Mouse (Mus musculus) liver, adult 2 months (tissue): ENCODE measurements around the gene Wwox. TPM values are rescaled to one million over a fixed set of nuclear protein-coding genes. Genes with fewer than 3 reads are reported as not detected.

Source experiments
- DNase-seq: peaks from one replicate; pipeline ENCODE4 v3.0.0-alpha.2; 2011; ENCODE audit warnings: low read depth, low spot score; ENCODE audit errors: extremely low read depth
- H3K27ac ChIP-seq: fragments of 200-500 bp; replicated peaks from 2 replicates; pipeline ENCODE4 v1.5.1; 2012; ENCODE audit warnings: low read depth, mild to moderate bottlenecking, control low read depth, inconsistent platforms, low read length; ENCODE audit not compliant: insufficient read depth
- H3K27me3 ChIP-seq: fragments of 200-500 bp; 2 replicates; pipeline ENCODE4 v1.6.1; 2012; ENCODE audit warnings: mild to moderate bottlenecking, moderate library complexity, low read length, inconsistent platforms; ENCODE audit not compliant: control insufficient read depth, insufficient read depth
- H3K36me3 ChIP-seq: fragments of 200-500 bp; 2 replicates; pipeline ENCODE4 v1.6.1; 2012; ENCODE audit warnings: low read length, inconsistent platforms; ENCODE audit not compliant: control insufficient read depth, insufficient read depth
- H3K4me1 ChIP-seq: fragments of 200-500 bp; 2 replicates; pipeline ENCODE4 v1.6.1; 2011; ENCODE audit warnings: low read length; ENCODE audit not compliant: control insufficient read depth, insufficient read depth
- H3K4me3 ChIP-seq: fragments of 200-500 bp; 2 replicates; pipeline ENCODE4 v1.5.1; 2011; ENCODE audit warnings: low read depth, mild to moderate bottlenecking, control low read depth, low read length, moderate library complexity; ENCODE audit not compliant: insufficient read depth
- H3K79me2 ChIP-seq: fragments of 200-500 bp; 2 replicates; pipeline ENCODE4 v1.6.1; 2012; ENCODE audit warnings: inconsistent platforms, mild to moderate bottlenecking, low read length, moderate library complexity; ENCODE audit not compliant: control insufficient read depth, insufficient read depth
- H3K9ac ChIP-seq: fragments of 200-500 bp; 2 replicates; pipeline ENCODE4 v1.6.1; 2012; ENCODE audit warnings: low read depth, mild to moderate bottlenecking, control low read depth, inconsistent platforms, low read length
- CTCF ChIP-seq: fragments of 200-500 bp; IDR thresholded peaks from 2 replicates; pipeline ENCODE4 v1.5.1; 2011; ENCODE audit warnings: low read depth, low read length, control low read depth
- POLR2A ChIP-seq: fragments of 200-500 bp; IDR thresholded peaks from 2 replicates; pipeline ENCODE4 v1.6.1; 2011; ENCODE audit warnings: low read length, control low read depth; ENCODE audit not compliant: insufficient read depth; ENCODE audit errors: extremely low read depth
- WGBS: fragments of 180-500 bp; shearing (Covaris S2); methylation state at CpG from one replicate; pipeline ENCODE4 v1.1.7; 2018; 5-methylcytosine and 5-hydroxymethylcytosine counted together
- polyA plus RNA-seq: library from polyadenylated mRNA; depleted of rRNA; stranded (reverse); fragments of >200 nt; gene quantifications from 2 replicates; pipeline ENCODE4 v1.2.3, GENCODE M21; 2012
- total RNA-seq: library from RNA; depleted of rRNA; stranded (reverse); fragments of >200 nt; gene quantifications from 2 replicates; pipeline ENCODE4 v1.2.3, GENCODE M21; 2014

Wwox gene
- total and polyA plus RNA-seq, 2 experiments = 7.2 to 10.0 TPM

DNA sequence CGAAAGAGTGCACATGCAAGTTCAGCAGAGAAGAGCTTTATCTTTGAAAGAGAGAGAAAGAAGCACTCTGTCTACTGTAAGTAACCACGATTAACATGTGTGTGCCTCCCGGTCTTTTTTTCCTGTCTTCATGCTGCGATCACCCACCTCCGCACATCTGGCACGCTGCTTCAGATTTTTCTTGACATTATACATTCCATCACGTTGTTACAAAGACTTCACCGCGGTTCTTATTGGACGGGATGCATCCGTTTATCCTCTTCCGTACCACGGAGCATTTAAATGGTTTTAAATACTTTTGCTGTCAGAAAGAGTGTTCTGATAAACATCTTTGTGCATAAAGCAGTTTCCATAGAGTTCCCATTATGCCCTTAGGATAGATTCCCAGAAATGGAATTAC, 816.1 kb downstream of the Wwox start:
- Histone ChIP-seq H3K27me3 (no peaks in the 10 kb centered on the region), H3K27ac (no peak overlapping the region), H3K9ac (no peak overlapping the region), H3K4me1 (no peaks in the 10 kb centered on the region), H3K36me3 (no peaks in the 10 kb centered on the region), H3K79me2 (no peaks in the 10 kb centered on the region), H3K4me3 (no peak overlapping the region)
- WGBS = 89% methylated on average over 13 of the region's 13 CpGs
- DNase-seq = no peak
- TF ChIP-seq CTCF = no peak
- TF ChIP-seq POLR2A = no peak

DNA sequence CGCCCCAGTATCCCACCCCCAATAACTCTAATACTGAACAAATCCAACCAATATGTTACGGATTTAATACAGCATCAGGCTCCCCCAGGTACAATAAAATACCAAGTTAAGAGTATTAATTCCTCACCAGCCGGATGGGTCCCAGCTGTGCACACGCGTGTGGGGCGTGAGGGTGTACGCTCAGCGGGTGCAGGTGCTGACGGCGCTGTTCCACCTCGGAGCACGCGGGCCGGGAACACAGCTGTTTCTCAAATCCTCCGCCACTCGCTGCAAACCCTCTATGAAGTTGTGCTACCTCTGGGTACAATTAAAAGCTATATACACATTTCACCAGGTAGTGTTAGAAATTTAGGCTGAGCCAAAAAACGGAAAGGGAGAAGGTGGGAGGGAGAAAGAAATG, 818.0 kb downstream of the Wwox start:
- Histone ChIP-seq H3K27me3 (no peaks in the 10 kb centered on the region), H3K27ac (no peak overlapping the region)
- 94% methylated on average over 17 of the region's 17 CpGs for WGBS

DNA sequence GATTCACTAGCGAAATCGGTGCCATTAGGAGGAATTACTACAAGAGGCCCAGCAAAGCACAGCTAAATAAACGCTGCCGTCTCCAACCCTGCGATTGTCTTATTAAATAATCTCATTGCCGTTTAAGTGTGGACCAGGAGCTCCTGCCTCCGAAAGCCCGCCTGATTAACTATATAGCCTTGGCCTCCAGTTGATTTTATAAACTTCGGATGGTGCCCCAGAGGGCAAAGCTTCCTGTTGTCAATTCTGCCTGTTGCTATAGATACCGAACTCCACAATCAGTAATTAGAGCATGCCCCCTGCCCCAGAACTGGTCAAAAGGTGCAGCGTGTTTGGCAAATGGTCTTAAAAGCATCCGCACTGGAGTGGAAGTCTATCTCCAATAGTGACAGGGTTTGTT, 820.4 kb downstream of the Wwox start:
- Histone ChIP-seq H3K27ac (no peak overlapping the region), H3K36me3 (no peaks in the 10 kb centered on the region), H3K27me3 (no peaks in the 10 kb centered on the region), H3K79me2 (no peaks in the 10 kb centered on the region), H3K9ac (no peak overlapping the region), H3K4me1 (no peaks in the 10 kb centered on the region), H3K4me3 (no peak overlapping the region)
- no peak for TF ChIP-seq POLR2A
- no peak for TF ChIP-seq CTCF
- no peak for DNase-seq
- WGBS = 85% methylated on average over 12 of the region's 12 CpGs

More for the DNA sequence above, 818.0 kb downstream of the Wwox start:
- no peak for TF ChIP-seq CTCF
- TF ChIP-seq POLR2A = no peak
- no peaks in the 10 kb centered on the region for H3K36me3 ChIP-seq
- no peaks in the 10 kb centered on the region for H3K79me2 ChIP-seq
- no peak overlapping the region for H3K9ac ChIP-seq
- no peak for DNase-seq
- no peaks in the 10 kb centered on the region for H3K4me1 ChIP-seq
- no peak overlapping the region for H3K4me3 ChIP-seq

DNA sequence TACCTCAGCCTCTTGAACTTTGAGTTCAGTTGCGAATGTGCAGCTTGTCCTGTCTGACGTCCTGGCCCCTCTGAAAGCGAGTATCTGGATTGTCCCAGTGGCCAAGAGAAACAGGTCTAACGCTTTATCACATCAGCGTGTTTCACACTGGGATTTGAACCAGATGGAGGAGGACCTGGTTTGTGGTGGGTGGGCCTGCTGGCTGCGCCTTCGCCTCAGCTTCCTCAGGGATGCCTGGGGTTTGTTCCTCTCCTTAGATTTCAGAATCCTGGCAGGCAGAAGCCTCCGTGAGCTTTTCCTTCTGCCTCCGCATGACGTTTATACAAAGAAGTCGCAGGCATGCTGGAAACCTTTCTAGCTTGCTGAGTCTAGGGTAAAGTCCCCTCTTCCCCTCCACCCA, 827.7 kb downstream of the Wwox start:
- Histone ChIP-seq H3K79me2 (no peaks in the 10 kb centered on the region), H3K4me1 (no peaks in the 10 kb centered on the region), H3K27ac (no peak overlapping the region), H3K27me3 (no peaks in the 10 kb centered on the region), H3K36me3 (no peaks in the 10 kb centered on the region), H3K9ac (no peak overlapping the region), H3K4me3 (no peak overlapping the region)
- no peak for DNase-seq
- no peak for TF ChIP-seq POLR2A
- TF ChIP-seq CTCF = no peak
- 90% methylated on average over 11 of the region's 11 CpGs for WGBS

DNA sequence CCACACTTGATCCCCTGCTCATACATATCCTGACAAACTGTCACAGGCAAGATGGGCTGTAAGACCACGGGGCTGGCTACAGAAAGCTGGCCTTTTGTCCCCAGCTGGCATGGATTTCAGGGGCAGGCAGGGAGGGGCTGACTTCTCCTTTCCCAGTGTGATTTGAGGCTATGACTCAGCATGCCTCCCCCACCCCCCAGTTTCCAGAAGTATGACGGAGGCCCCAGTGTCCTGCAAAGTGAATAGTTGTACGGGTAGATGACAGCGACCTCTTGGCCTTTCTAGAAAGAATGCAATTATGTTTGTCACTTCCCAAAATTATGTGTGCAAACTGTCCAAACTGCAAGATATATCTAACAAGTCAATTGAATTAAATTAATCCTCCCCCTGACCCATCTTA, 830.1 kb downstream of the Wwox start:
- no peaks in the 10 kb centered on the region for H3K36me3 ChIP-seq
- 74% methylated on average over 4 of the region's 4 CpGs for WGBS

DNA sequence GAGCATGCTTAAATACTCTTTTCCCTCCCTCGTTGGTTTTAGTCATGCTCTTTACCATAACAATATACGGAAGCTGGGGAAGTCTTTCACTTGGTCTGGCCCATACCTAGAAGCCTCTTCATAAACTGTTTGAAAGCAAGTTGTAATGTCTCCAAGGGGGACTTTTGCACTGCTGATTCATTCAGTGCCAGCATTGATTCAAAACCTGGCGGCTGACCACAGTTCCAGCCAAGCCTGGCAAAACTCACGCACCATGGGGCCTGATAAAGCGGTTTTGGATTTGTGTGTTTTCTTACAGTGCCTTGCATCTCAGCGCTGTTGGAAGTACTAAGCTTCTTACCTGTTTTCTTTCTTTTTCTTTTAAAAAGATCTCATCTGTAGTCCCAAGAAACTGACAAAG, 834.5 kb downstream of the Wwox start:
- Histone ChIP-seq H3K27me3 (no peaks in the 10 kb centered on the region), H3K4me1 (peaks cover 10% of the 10 kb centered on the region), H3K4me3 (no peak overlapping the region), H3K9ac (no peak overlapping the region), H3K27ac (no peak overlapping the region), H3K79me2 (no peaks in the 10 kb centered on the region), H3K36me3 (no peaks in the 10 kb centered on the region)
- WGBS = 47% methylated on average over 6 of the region's 6 CpGs
- peak; percentile 77 for DNase-seq
- no peak for TF ChIP-seq CTCF
- no peak for TF ChIP-seq POLR2A

More for the DNA sequence above, 830.1 kb downstream of the Wwox start:
- Histone ChIP-seq H3K27me3 (no peaks in the 10 kb centered on the region), H3K4me3 (no peak overlapping the region), H3K27ac (no peak overlapping the region), H3K4me1 (peaks cover 6% of the 10 kb centered on the region), H3K9ac (no peak overlapping the region), H3K79me2 (no peaks in the 10 kb centered on the region)
- DNase-seq = no peak
- TF ChIP-seq POLR2A (no peak), CTCF (no peak)
